Mouse (Mus musculus) C2C12 (cell line): ENCODE results near the gene Samhd1. TPM values are rescaled to one million over a fixed set of nuclear protein-coding genes. Genes with fewer than 3 reads are reported as not detected.
A peak's percentile ranks its signal among the peaks of the same experiment; 100 is the strongest.

ENCODE experiments used
- H3K27me3 ChIP-seq: one replicate; pipeline ENCODE4 v1.6.1; 2011; ENCODE audit not compliant: control insufficient read depth, insufficient read depth, insufficient read length
- H3K36me3 ChIP-seq: one replicate; pipeline ENCODE4 v1.6.1; 2011; ENCODE audit not compliant: control insufficient read depth, insufficient read depth
- H3K4me3 ChIP-seq: one replicate; pipeline ENCODE4 v1.5.1; 2011; ENCODE audit warnings: mild to moderate bottlenecking, control low read depth; ENCODE audit not compliant: poor library complexity, insufficient read depth, severe bottlenecking
- H3K79me2 ChIP-seq: one replicate; pipeline ENCODE4 v1.6.1; 2011; ENCODE audit not compliant: control insufficient read depth, insufficient read depth
- H3K79me3 ChIP-seq: one replicate; pipeline ENCODE4 v1.6.1; 2011; ENCODE audit warnings: low read depth, control low read depth
- H3ac ChIP-seq: one replicate; pipeline ENCODE3; 2011; ENCODE audit warnings: low read depth; ENCODE audit not compliant: control insufficient read depth, insufficient read length
- CEBPB ChIP-seq: IDR thresholded peaks from one replicate; pipeline ENCODE4 v1.6.1; 2011; ENCODE audit warnings: low read depth, mild to moderate bottlenecking, control low read depth, moderate library complexity
- CTCF ChIP-seq: IDR thresholded peaks from one replicate; pipeline ENCODE4 v1.5.1; 2011; ENCODE audit not compliant: control insufficient read depth, insufficient read depth, insufficient read length
- FOSL1 ChIP-seq: IDR thresholded peaks from one replicate; pipeline ENCODE4 v1.8.0; 2011; ENCODE audit warnings: mild to moderate bottlenecking, low read length; ENCODE audit not compliant: poor library complexity, insufficient read depth, severe bottlenecking
- MAX ChIP-seq: IDR thresholded peaks from one replicate; pipeline ENCODE4 v1.6.1; 2011; ENCODE audit warnings: mild to moderate bottlenecking, control low read depth
- MYOD1 ChIP-seq: IDR thresholded peaks from one replicate; pipeline ENCODE4 v1.6.1; 2011; ENCODE audit warnings: low read depth; ENCODE audit not compliant: control insufficient read depth, insufficient read length
- MYOG ChIP-seq: IDR thresholded peaks from one replicate; pipeline ENCODE4 v1.6.1; 2011; ENCODE audit not compliant: control insufficient read depth, insufficient read length; ENCODE audit errors: extremely low read depth
- USF1 ChIP-seq: IDR thresholded peaks from one replicate; pipeline ENCODE4 v1.6.1; 2011; ENCODE audit warnings: low read depth, mild to moderate bottlenecking, control low read depth, moderate library complexity
- polyA plus RNA-seq: library from polyadenylated mRNA; unstranded; fragments of >200 nt; fragmentation: generic; extraction: Trizol; gene quantifications from one replicate; pipeline ENCODE4 v1.2.1, GENCODE M21; 2012; ENCODE audit warnings: missing spikeins

The Samhd1 gene
- polyA plus RNA-seq, 1 experiment = 30.2 TPM

GRCm38 (mm10) chr2:157065879-157066226 is 69.2 kb downstream of the Samhd1 start:
- no peak for TF ChIP-seq MYOG
- no peak for TF ChIP-seq MYOD1
- TF ChIP-seq USF1 = no peak
- TF ChIP-seq MAX = no peak
- TF ChIP-seq CEBPB = no peak
- no peak for TF ChIP-seq FOSL1
- TF ChIP-seq CTCF = no peak
- Histone ChIP-seq H3K36me3 (no peaks in the 10 kb centered on the region), H3ac (no peak overlapping the region), H3K79me2 (peaks cover 100% of the 10 kb centered on the region), H3K4me3 (no peak overlapping the region), H3K27me3 (no peaks in the 10 kb centered on the region), H3K79me3 (peaks cover 62% of the 10 kb centered on the region)

DNA sequence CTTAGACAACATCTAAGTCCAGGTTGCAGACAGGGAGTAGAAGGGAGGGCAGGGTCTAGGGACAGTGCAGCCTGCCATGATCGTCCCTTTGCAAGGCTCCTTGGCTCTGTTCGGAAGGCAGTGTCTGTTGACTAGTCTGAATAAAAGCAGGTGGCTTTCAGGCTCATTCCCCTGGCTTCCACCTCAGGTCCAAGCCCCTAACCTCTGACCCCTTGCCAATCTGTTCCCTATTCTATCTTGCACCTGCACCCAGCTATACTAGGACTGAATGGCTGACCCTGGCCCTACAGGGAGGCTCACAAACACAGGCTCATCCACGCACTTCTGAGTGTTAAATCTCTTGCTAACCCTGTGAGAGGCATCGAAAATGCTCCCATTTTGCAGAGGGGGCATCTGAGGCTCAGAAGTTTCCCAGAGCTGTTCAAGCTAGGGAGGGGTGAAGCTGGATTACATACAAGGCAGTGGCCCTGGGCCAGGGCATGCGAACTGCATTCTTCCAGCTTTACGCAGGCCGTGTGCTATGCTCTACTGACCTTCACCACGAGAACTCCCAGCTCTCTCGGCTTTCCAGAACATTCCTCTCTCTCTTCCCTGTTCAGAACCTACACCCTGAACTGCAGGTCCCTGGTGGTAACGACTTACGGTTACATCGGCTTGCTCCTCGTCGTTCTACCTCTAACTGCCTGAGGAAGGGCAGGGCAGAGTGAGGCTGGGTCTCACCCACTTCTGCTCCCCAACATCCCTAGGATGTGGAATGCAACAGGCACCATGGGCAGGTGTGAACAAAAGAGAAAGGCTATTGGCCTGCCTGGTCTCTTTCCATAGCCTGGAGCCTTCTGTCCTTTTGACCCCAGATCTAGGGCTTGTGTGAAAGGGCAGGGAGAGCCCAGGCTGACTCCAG is 69.8 kb downstream of the Samhd1 start:
- H3K79me3 ChIP-seq = peaks cover 62% of the 10 kb centered on the region
- H3K36me3 ChIP-seq = peaks cover 2% of the 10 kb centered on the region
- TF ChIP-seq FOSL1 (no peak), CTCF (no peak), USF1 (no peak), MYOD1 (no peak), MYOG (no peak), MAX (no peak), CEBPB (no peak)
- peaks cover 100% of the 10 kb centered on the region for H3K79me2 ChIP-seq
- H3ac ChIP-seq = peak overlapping the region; percentile 28
- H3K4me3 ChIP-seq = no peak overlapping the region
- no peaks in the 10 kb centered on the region for H3K27me3 ChIP-seq

DNA sequence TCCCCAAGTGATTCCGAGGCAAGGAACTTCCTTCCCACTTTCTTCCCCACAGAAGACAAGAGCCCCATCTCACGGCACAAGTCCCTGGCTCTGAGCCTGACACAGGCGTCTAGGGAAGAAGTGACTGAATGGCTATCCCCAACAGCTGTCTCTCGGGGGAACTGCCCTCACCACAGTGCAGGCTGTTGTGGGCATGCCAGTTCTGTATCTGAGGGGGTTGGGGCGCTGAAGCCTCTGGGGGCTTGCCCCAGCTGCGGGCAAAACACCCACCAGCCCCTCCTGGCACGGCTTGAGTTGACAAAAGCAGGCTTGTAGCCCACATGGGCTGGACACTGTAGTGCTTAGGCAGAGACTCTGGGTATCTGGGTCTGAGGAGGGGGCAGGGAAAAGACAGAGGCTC is 70.9 kb downstream of the Samhd1 start:
- Histone ChIP-seq H3K79me2 (peaks cover 94% of the 10 kb centered on the region), H3K27me3 (no peaks in the 10 kb centered on the region), H3K79me3 (peaks cover 58% of the 10 kb centered on the region), H3ac (no peak overlapping the region), H3K4me3 (no peak overlapping the region), H3K36me3 (peaks cover 13% of the 10 kb centered on the region)
- TF ChIP-seq MYOG = no peak
- no peak for TF ChIP-seq USF1
- no peak for TF ChIP-seq MAX
- TF ChIP-seq FOSL1 = no peak
- no peak for TF ChIP-seq MYOD1
- TF ChIP-seq CTCF = no peak
- no peak for TF ChIP-seq CEBPB

- TF ChIP-seq MAX = no peak
- no peak for TF ChIP-seq MYOD1
- TF ChIP-seq FOSL1 = no peak
- no peak for TF ChIP-seq USF1
- no peak for TF ChIP-seq MYOG
- no peak for TF ChIP-seq CTCF
- TF ChIP-seq CEBPB = no peak
- H3K4me3 ChIP-seq = no peak overlapping the region
- no peaks in the 10 kb centered on the region for H3K27me3 ChIP-seq
- peaks cover 50% of the 10 kb centered on the region for H3K79me3 ChIP-seq
- peaks cover 88% of the 10 kb centered on the region for H3K79me2 ChIP-seq
- peaks cover 13% of the 10 kb centered on the region for H3K36me3 ChIP-seq
- H3ac ChIP-seq = no peak overlapping the region
These were observed 71.8 kb downstream of the Samhd1 start for GRCm38 (mm10) chr2:157063241-157063700.

- peaks cover 19% of the 10 kb centered on the region for H3K36me3 ChIP-seq
These were observed 74.3 kb downstream of the Samhd1 start for GRCm38 (mm10) chr2:157060557-157061305.

DNA sequence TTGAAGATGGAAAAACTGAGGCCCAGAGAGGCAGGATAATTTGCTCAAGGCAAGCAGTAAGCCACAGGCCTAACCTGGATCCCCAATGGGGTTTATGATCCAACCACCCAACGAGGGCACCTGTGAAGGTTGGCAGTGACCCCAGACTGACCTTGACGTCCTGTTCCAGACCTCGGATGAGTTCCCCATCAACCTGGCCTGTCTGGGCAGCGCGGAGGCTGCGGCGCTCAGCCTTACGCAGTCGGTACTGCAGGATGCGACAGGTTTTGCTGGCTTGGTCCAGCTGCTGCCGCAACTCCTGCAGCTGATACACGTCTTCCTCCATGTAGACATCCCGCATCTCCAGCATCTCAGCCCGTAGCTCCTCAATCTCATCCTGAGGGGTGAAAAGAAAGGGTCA is 75.0 kb downstream of the Samhd1 start:
- Histone ChIP-seq H3K79me2 (peaks cover 69% of the 10 kb centered on the region), H3K36me3 (peaks cover 19% of the 10 kb centered on the region), H3K4me3 (no peak overlapping the region)

More at GRCm38 (mm10) chr2:157060557-157061305, 74.3 kb downstream of the Samhd1 start:
- Histone ChIP-seq H3K27me3 (no peaks in the 10 kb centered on the region), H3K79me3 (peaks cover 34% of the 10 kb centered on the region), H3K79me2 (peaks cover 76% of the 10 kb centered on the region), H3K4me3 (no peak overlapping the region), H3ac (no peak overlapping the region)
- TF ChIP-seq CEBPB (no peak), MYOG (no peak), CTCF (no peak), MAX (no peak)

More for the DNA sequence above, 75.0 kb downstream of the Samhd1 start:
- Histone ChIP-seq H3K79me3 (peaks cover 28% of the 10 kb centered on the region), H3ac (no peak overlapping the region), H3K27me3 (no peaks in the 10 kb centered on the region)
- TF ChIP-seq USF1 (no peak), MYOD1 (no peak), FOSL1 (no peak), MAX (no peak), CTCF (no peak), MYOG (no peak)
